Mouse (Mus musculus): ENCODE measurements around the gene Cd6.
A peak's percentile ranks its signal among the peaks of the same experiment; 100 is the strongest.

Gene Cd6

GRCm38 (mm10) chr19:10762468-10762867 is 67.4 kb downstream of the Cd6 start:
- peak; percentile 72 for DNase-seq (ENCODE audit: low read depth)

- DNase-seq (ENCODE audit: low read depth) = peak; percentile 81
These were observed 68.0 kb downstream of the Cd6 start for GRCm38 (mm10) chr19:10761794-10762415.

GRCm38 (mm10) chr19:10759983-10760831 is 69.7 kb downstream of the Cd6 start:
- peak; percentile 68 for DNase-seq (ENCODE audit: low read depth)

GRCm38 (mm10) chr19:10759525-10759924 is 70.3 kb downstream of the Cd6 start:
- DNase-seq (ENCODE audit: low read depth) = no peak

- DNase-seq (ENCODE audit: low read depth) = peak; percentile 63
These were observed 71.2 kb downstream of the Cd6 start for GRCm38 (mm10) chr19:10758708-10759107.

- no peak for DNase-seq (ENCODE audit: low read depth)
These were observed 72.3 kb downstream of the Cd6 start for GRCm38 (mm10) chr19:10757526-10757925.

- peak; percentile 82 for DNase-seq (ENCODE audit: low read depth)
These were observed 72.7 kb downstream of the Cd6 start for GRCm38 (mm10) chr19:10757125-10757524.

GRCm38 (mm10) chr19:10752646-10753045 is 77.2 kb downstream of the Cd6 start:
- peak; percentile 79 for DNase-seq (ENCODE audit: low read depth)

GRCm38 (mm10) chr19:10752106-10752505 is 77.8 kb downstream of the Cd6 start:
- peak; percentile 80 for DNase-seq (ENCODE audit: low read depth)

GRCm38 (mm10) chr19:10751607-10752006 is 78.3 kb downstream of the Cd6 start:
- no peak for DNase-seq (ENCODE audit: low read depth)

- DNase-seq (ENCODE audit: low read depth) = peak; percentile 74
These were observed 79.7 kb downstream of the Cd6 start for GRCm38 (mm10) chr19:10750161-10750560.

- DNase-seq (ENCODE audit: low read depth) = peak; percentile 71
These were observed 80.6 kb downstream of the Cd6 start for GRCm38 (mm10) chr19:10749295-10749694.

- peak; percentile 80 for DNase-seq (ENCODE audit: low read depth)
These were observed 81.3 kb downstream of the Cd6 start for GRCm38 (mm10) chr19:10748401-10749102.

GRCm38 (mm10) chr19:10747718-10748117 is 82.1 kb downstream of the Cd6 start:
- peak; percentile 95 for DNase-seq (ENCODE audit: low read depth)

- peak; percentile 89 for DNase-seq (ENCODE audit: low read depth)
These were observed 82.7 kb downstream of the Cd6 start for GRCm38 (mm10) chr19:10747182-10747581.

GRCm38 (mm10) chr19:10742565-10742964 is 87.3 kb downstream of the Cd6 start:
- DNase-seq (ENCODE audit: low read depth) = peak; percentile 79

GRCm38 (mm10) chr19:10742145-10742544 is 87.7 kb downstream of the Cd6 start:
- peak; percentile 92 for DNase-seq (ENCODE audit: low read depth)

- peak; percentile 96 for DNase-seq (ENCODE audit: low read depth)
These were observed 89.0 kb downstream of the Cd6 start for GRCm38 (mm10) chr19:10740641-10741440.

GRCm38 (mm10) chr19:10739916-10740315 is 89.9 kb downstream of the Cd6 start:
- DNase-seq (ENCODE audit: low read depth) = peak; percentile 84
